Mouse (Mus musculus): ENCODE measurements around the gene Btbd8.

Gene Btbd8

GRCm38 (mm10) chr5:107437464-107438281, at the start of gene Btbd8:
Gene Btbd8 (plus strand): TSS chr5:107437997.
- DNase-seq (ENCODE audit: low spot score): peak; percentile 94

- DNase-seq (ENCODE audit: low spot score): no peak
These were observed 48.4 kb upstream of the Btbd8 start for GRCm38 (mm10) chr5:107389373-107389772.

GRCm38 (mm10) chr5:107394437-107394836, 43.4 kb upstream of the Btbd8 start:
- DNase-seq (ENCODE audit: low spot score): no peak

- DNase-seq (ENCODE audit: low spot score): no peak
These were observed 35.4 kb upstream of the Btbd8 start, which contains the start of gene Ephx4 for GRCm38 (mm10) chr5:107402436-107402835. Gene Ephx4 (plus strand): TSS chr5:107402736.

- DNase-seq (ENCODE audit: low spot score): peak; percentile 41
These were observed 34.5 kb upstream of the Btbd8 start for GRCm38 (mm10) chr5:107403011-107403946.

GRCm38 (mm10) chr5:107403947-107404684, 33.7 kb upstream of the Btbd8 start:
- peak; percentile 59 for DNase-seq (ENCODE audit: low spot score)

GRCm38 (mm10) chr5:107405361-107405760, 32.4 kb upstream of the Btbd8 start:
- peak; percentile 48 for DNase-seq (ENCODE audit: low spot score)

GRCm38 (mm10) chr5:107410305-107410704, 27.5 kb upstream of the Btbd8 start:
- DNase-seq (ENCODE audit: low spot score): no peak

GRCm38 (mm10) chr5:107411326-107411725, 26.5 kb upstream of the Btbd8 start:
- DNase-seq (ENCODE audit: low spot score): peak; percentile 40

GRCm38 (mm10) chr5:107412285-107412684, 25.5 kb upstream of the Btbd8 start:
- no peak for DNase-seq (ENCODE audit: low spot score)

- peak; percentile 54 for DNase-seq (ENCODE audit: low spot score)
These were observed 22.7 kb upstream of the Btbd8 start for GRCm38 (mm10) chr5:107415098-107415497.

- no peak for DNase-seq (ENCODE audit: low spot score)
These were observed 16.1 kb upstream of the Btbd8 start for GRCm38 (mm10) chr5:107421676-107422075.

GRCm38 (mm10) chr5:107431249-107431648, 6.5 kb upstream of the Btbd8 start, which contains the start of gene Lpcat2b:
Gene Lpcat2b (plus strand): TSS chr5:107431549.
- no peak for DNase-seq (ENCODE audit: low spot score)

- no peak for DNase-seq (ENCODE audit: low spot score)
These were observed 3.8 kb upstream of the Btbd8 start for GRCm38 (mm10) chr5:107434001-107434400.

GRCm38 (mm10) chr5:107436185-107436584, 1.6 kb upstream of the Btbd8 start:
- no peak for DNase-seq (ENCODE audit: low spot score)

GRCm38 (mm10) chr5:107436587-107437209, 1.1 kb upstream of the Btbd8 start:
- no peak for DNase-seq (ENCODE audit: low spot score)

- DNase-seq (ENCODE audit: low spot score): no peak
These were observed 556 bp downstream of the Btbd8 start for GRCm38 (mm10) chr5:107438353-107438752.

GRCm38 (mm10) chr5:107441881-107442280, 4.1 kb downstream of the Btbd8 start:
- DNase-seq (ENCODE audit: low spot score): no peak

GRCm38 (mm10) chr5:107444251-107444650, 6.5 kb downstream of the Btbd8 start:
- DNase-seq (ENCODE audit: low spot score): no peak

GRCm38 (mm10) chr5:107447977-107448376, 10.2 kb downstream of the Btbd8 start:
- no peak for DNase-seq (ENCODE audit: low spot score)

GRCm38 (mm10) chr5:107448784-107449183, 11.0 kb downstream of the Btbd8 start:
- no peak for DNase-seq (ENCODE audit: low spot score)
